Mouse (Mus musculus) heart, embryonic 11.5 days (tissue): Measurements from ENCODE around the gene Cobll1. TPM values are rescaled to one million over a fixed set of nuclear protein-coding genes. Genes with fewer than 3 reads are reported as not detected.

Experiments used
- ATAC-seq: fragments of 200-750 bp; cut with Nextera tagmentation; replicated peaks from 2 replicates; pipeline ENCODE4 v1.8.0; 2017; ENCODE audit warnings: moderate library complexity; ENCODE audit not compliant: insufficient number of reproducible peaks, low FRiP score, low TSS enrichment
- H3K27ac ChIP-seq: fragments of 300-500 bp; sonication (generic); 2 replicates; pipeline ENCODE4 v1.5.1; 2014; ENCODE audit warnings: mild to moderate bottlenecking, low read depth, low read length
- H3K27me3 ChIP-seq: fragments of 300-500 bp; sonication (generic); 2 replicates; pipeline ENCODE4 v1.6.1; 2014; ENCODE audit warnings: mild to moderate bottlenecking, low read length, mixed read lengths; ENCODE audit not compliant: control insufficient read depth, insufficient read depth
- H3K36me3 ChIP-seq: fragments of 300-500 bp; sonication (generic); 2 replicates; pipeline ENCODE4 v1.6.1; 2014; ENCODE audit warnings: mild to moderate bottlenecking, low read length, moderate library complexity, mixed read lengths; ENCODE audit not compliant: control insufficient read depth, insufficient read depth
- H3K4me1 ChIP-seq: fragments of 300-500 bp; sonication (generic); 2 replicates; pipeline ENCODE4 v1.6.1; 2014; ENCODE audit warnings: low read length; ENCODE audit not compliant: control insufficient read depth, insufficient read depth
- H3K4me2 ChIP-seq: fragments of 300-500 bp; sonication (generic); 2 replicates; pipeline ENCODE4 v1.6.1; 2014; ENCODE audit warnings: mild to moderate bottlenecking, moderate library complexity
- H3K4me3 ChIP-seq: fragments of 300-500 bp; sonication (generic); 2 replicates; pipeline ENCODE4 v1.5.1; 2014; ENCODE audit warnings: low read depth, low read length
- H3K9ac ChIP-seq: fragments of 300-500 bp; sonication (generic); 2 replicates; pipeline ENCODE4 v1.6.1; 2014; ENCODE audit warnings: mild to moderate bottlenecking, low read depth, low read length, moderate library complexity
- H3K9me3 ChIP-seq: fragments of 300-500 bp; sonication (generic); replicated peaks from 2 replicates; pipeline ENCODE4 v1.6.1; 2016; ENCODE audit warnings: low read length; ENCODE audit not compliant: control insufficient read depth
- WGBS: fragments of 180-500 bp; shearing (Covaris S2); extraction: QIAGEN DNeasy Blood & Tissue Kit; methylation state at CpG from one replicate; pipeline ENCODE4 v1.1.7; 2014; ENCODE audit not compliant: insufficient replicate concordance; 5-methylcytosine and 5-hydroxymethylcytosine counted together
- polyA plus RNA-seq: library from polyadenylated mRNA; unstranded; fragments of >200 nt; fragmentation: Nextera tagmentation; extraction: Ambion mirVana; gene quantifications from 2 replicates; pipeline ENCODE4 v1.2.1, GENCODE M21; 2014

Cobll1 gene
- polyA plus RNA-seq, 1 experiment from 2014 or later, result 9.9 TPM

GRCm38 (mm10) chr2:65249575-65249974 is 10.4 kb upstream of the Cobll1 start:
- H3K36me3 ChIP-seq, result no peaks in the 10 kb centered on the region
- H3K4me1 ChIP-seq, result no peaks in the 10 kb centered on the region; the same call in 1 of the 2 replicates
- no peak overlapping the region for H3K27ac ChIP-seq
- H3K27me3 ChIP-seq, result no peaks in the 10 kb centered on the region
- H3K4me3 ChIP-seq, result no peak overlapping the region
- no peak overlapping the region for H3K9ac ChIP-seq
- no peak for ATAC-seq
- no peaks in the 10 kb centered on the region for H3K9me3 ChIP-seq
- H3K4me2 ChIP-seq, result no peak overlapping the region
- 34% methylated on average over 2 of the region's 2 CpGs for WGBS

GRCm38 (mm10) chr2:65240173-65240745 is 1.1 kb upstream of the Cobll1 start:
- H3K4me3 ChIP-seq, result no peak overlapping the region
- H3K36me3 ChIP-seq, result no peaks in the 10 kb centered on the region
- no peak overlapping the region for H3K9ac ChIP-seq
- ATAC-seq, result no peak
- H3K27ac ChIP-seq, result no peak overlapping the region
- WGBS, result 63% methylated on average over 5 of the region's 5 CpGs
- H3K9me3 ChIP-seq, result no peaks in the 10 kb centered on the region
- 0 out of 2 replicates have a peak, but pooled peaks cover 7% of the 10 kb centered on the region for H3K4me1 ChIP-seq
- H3K27me3 ChIP-seq, result no peaks in the 10 kb centered on the region
- H3K4me2 ChIP-seq, result no peak overlapping the region

GRCm38 (mm10) chr2:65238171-65238963 is 836 bp downstream of the Cobll1 start:
- Histone ChIP-seq H3K27ac (peak overlapping the region; percentile 89), H3K9me3 (no peaks in the 10 kb centered on the region), H3K27me3 (no peaks in the 10 kb centered on the region), H3K9ac (peak overlapping the region; percentile 81), H3K4me1 (0 out of 2 replicates have a peak, but pooled peaks cover 7% of the 10 kb centered on the region), H3K36me3 (no peaks in the 10 kb centered on the region), H3K4me2 (peak overlapping the region; percentile 85), H3K4me3 (peak overlapping the region; percentile 79)
- under 1% methylated on average over 85 of the region's 114 CpGs for WGBS
- peak; percentile 81 for ATAC-seq

GRCm38 (mm10) chr2:65237610-65238170 is 1.5 kb downstream of the Cobll1 start:
- no peaks in the 10 kb centered on the region for H3K9me3 ChIP-seq
- peak overlapping the region; percentile 79 for H3K4me3 ChIP-seq
- 0 out of 2 replicates have a peak, but pooled peaks cover 7% of the 10 kb centered on the region for H3K4me1 ChIP-seq
- 0 out of 2 replicates have a peak, but pooled peaks have one; percentile 37 for ATAC-seq
- H3K27me3 ChIP-seq, result no peaks in the 10 kb centered on the region
- 1% methylated on average over 22 of the region's 22 CpGs for WGBS
- H3K36me3 ChIP-seq, result no peaks in the 10 kb centered on the region
- peak overlapping the region; percentile 81 for H3K9ac ChIP-seq
- peak overlapping the region; percentile 89; the same call in 1 of the 2 replicates for H3K27ac ChIP-seq
- H3K4me2 ChIP-seq, result peak overlapping the region; percentile 85

- ATAC-seq, result no peak
- 52% methylated on average over 8 of the region's 8 CpGs for WGBS
These were observed 2.1 kb downstream of the Cobll1 start for GRCm38 (mm10) chr2:65237116-65237515.

GRCm38 (mm10) chr2:65236644-65237043 is 2.6 kb downstream of the Cobll1 start:
- ATAC-seq, result no peak
- Histone ChIP-seq H3K4me3 (no peak overlapping the region), H3K4me2 (peak overlapping the region; percentile 85; the same call in 1 of the 2 replicates)

More at GRCm38 (mm10) chr2:65237116-65237515, 2.1 kb downstream of the Cobll1 start:
- Histone ChIP-seq H3K4me3 (peak overlapping the region; percentile 79), H3K4me2 (peak overlapping the region; percentile 85), H3K36me3 (no peaks in the 10 kb centered on the region), H3K4me1 (0 out of 2 replicates have a peak, but pooled peaks cover 7% of the 10 kb centered on the region), H3K27ac (no peak overlapping the region), H3K27me3 (no peaks in the 10 kb centered on the region), H3K9me3 (no peaks in the 10 kb centered on the region), H3K9ac (no peak overlapping the region)

GRCm38 (mm10) chr2:65232756-65233535 is 6.3 kb downstream of the Cobll1 start:
- no peak overlapping the region for H3K27ac ChIP-seq
- no peak overlapping the region for H3K4me2 ChIP-seq
- WGBS, result 59% methylated on average over 15 of the region's 15 CpGs
- H3K36me3 ChIP-seq, result no peaks in the 10 kb centered on the region
- peaks cover 6% of the 10 kb centered on the region; the same call in 1 of the 2 replicates for H3K4me1 ChIP-seq
- ATAC-seq, result no peak
- H3K4me3 ChIP-seq, result no peak overlapping the region
- no peaks in the 10 kb centered on the region for H3K27me3 ChIP-seq
- H3K9ac ChIP-seq, result no peak overlapping the region
- H3K9me3 ChIP-seq, result no peaks in the 10 kb centered on the region

More at GRCm38 (mm10) chr2:65236644-65237043, 2.6 kb downstream of the Cobll1 start:
- no peaks in the 10 kb centered on the region for H3K27me3 ChIP-seq
- no peaks in the 10 kb centered on the region for H3K36me3 ChIP-seq
- no peak overlapping the region for H3K9ac ChIP-seq
- H3K4me1 ChIP-seq, result 0 out of 2 replicates have a peak, but pooled peaks cover 7% of the 10 kb centered on the region
- no peak overlapping the region for H3K27ac ChIP-seq
- WGBS, result 79% methylated on average over 8 of the region's 8 CpGs
- H3K9me3 ChIP-seq, result no peaks in the 10 kb centered on the region

- H3K9ac ChIP-seq, result no peak overlapping the region
- no peak overlapping the region for H3K4me3 ChIP-seq
- no peaks in the 10 kb centered on the region for H3K36me3 ChIP-seq
- peaks cover 6% of the 10 kb centered on the region; the same call in 1 of the 2 replicates for H3K4me1 ChIP-seq
- 88% methylated on average over 7 of the region's 7 CpGs for WGBS
- ATAC-seq, result no peak
- H3K27me3 ChIP-seq, result no peaks in the 10 kb centered on the region
- no peak overlapping the region for H3K4me2 ChIP-seq
- H3K27ac ChIP-seq, result no peak overlapping the region
- H3K9me3 ChIP-seq, result no peaks in the 10 kb centered on the region
These were observed 10.8 kb downstream of the Cobll1 start for GRCm38 (mm10) chr2:65228426-65228825.
